Mouse (Mus musculus) G1E (cell line): ENCODE results near the gene Apba3.

Experiments used
- CTCF ChIP-seq: IDR thresholded peaks from 2 replicates; pipeline ENCODE4 v1.5.1; 2012; ENCODE audit warnings: low read depth, low read length, inconsistent platforms, mixed read lengths
- GATA1 ChIP-seq: IDR thresholded peaks from 2 replicates; pipeline ENCODE4 v1.6.1; 2012; ENCODE audit warnings: borderline replicate concordance, low read length, inconsistent platforms, mixed read lengths
- GATA2 ChIP-seq: IDR thresholded peaks from 2 replicates; pipeline ENCODE4 v1.6.1; 2012; ENCODE audit warnings: low read depth, low read length, inconsistent platforms, borderline replicate concordance
- POLR2AphosphoS5 ChIP-seq: IDR thresholded peaks from 2 replicates; pipeline ENCODE4 v1.6.1; 2012; ENCODE audit warnings: low read depth, low read length, inconsistent platforms; ENCODE audit not compliant: insufficient replicate concordance
- TAL1 ChIP-seq: conservative IDR thresholded peaks from 2 replicates; pipeline ENCODE4 v1.6.1; 2012; ENCODE audit warnings: low read depth, low read length, inconsistent platforms, mixed read lengths

DNA sequence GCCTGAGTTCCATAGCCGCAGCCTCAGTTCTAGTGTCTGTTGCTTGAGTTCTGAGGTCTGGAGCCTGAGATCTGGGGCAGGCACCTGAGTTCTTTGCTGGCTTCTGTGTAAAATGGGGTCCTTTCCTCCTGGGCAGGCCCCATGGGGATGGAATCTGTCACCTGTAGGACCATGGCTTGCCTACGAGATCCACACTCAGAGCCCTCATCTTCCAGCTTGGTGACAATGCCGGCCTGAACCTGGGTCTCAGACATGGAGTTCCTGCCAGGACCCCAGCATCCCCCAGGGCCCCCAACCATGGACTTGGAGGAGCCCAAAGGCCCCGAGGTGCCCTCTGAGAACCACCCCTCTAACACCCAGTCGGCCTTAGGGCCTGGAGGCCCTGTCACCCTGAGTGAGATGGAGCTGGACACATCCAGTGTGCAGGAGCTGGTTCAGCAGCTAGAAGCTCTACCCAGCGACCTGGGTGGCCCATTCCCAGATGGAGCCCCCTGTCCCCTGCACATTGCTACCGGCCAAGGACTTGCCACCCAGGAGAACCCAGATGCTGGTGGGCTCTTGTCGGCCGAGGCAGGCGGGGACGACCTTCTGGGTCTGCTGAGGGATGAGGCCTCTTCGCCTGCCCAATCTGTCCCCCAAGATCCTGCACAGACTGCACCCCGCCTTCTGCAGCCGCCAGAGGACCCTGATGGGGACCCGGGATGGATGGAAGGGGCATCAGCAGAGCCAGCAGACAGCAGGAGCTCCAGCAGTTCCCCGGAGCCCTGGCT is 2.1 kb downstream of the Apba3 start:
- no peak for TF ChIP-seq CTCF
- TF ChIP-seq GATA1: no peak
- TF ChIP-seq TAL1: no peak
- no peak for TF ChIP-seq GATA2
- TF ChIP-seq POLR2AphosphoS5: no peak
